Mouse (Mus musculus): ENCODE measurements around the gene Efcab11.

Gene Efcab11

GRCm38 (mm10) chr12:99884269-99885261 lies at the start of gene Efcab11, which contains the start of gene Tdp1:
TSS of gene Efcab11 (minus strand) at chr12:99884439.
TSS of gene Tdp1 (plus strand) at chr12:99884517.
- peak; percentile 96 for DNase-seq

GRCm38 (mm10) chr12:99933630-99934029 lies 49.4 kb upstream of the Efcab11 start:
- DNase-seq: no peak

GRCm38 (mm10) chr12:99932245-99932644 lies 48.0 kb upstream of the Efcab11 start:
- no peak for DNase-seq

GRCm38 (mm10) chr12:99929160-99929559 lies 44.9 kb upstream of the Efcab11 start:
- DNase-seq: no peak

GRCm38 (mm10) chr12:99928311-99928710 lies 44.1 kb upstream of the Efcab11 start:
- no peak for DNase-seq

- DNase-seq: no peak
Measured at GRCm38 (mm10) chr12:99923703-99924102, 39.5 kb upstream of the Efcab11 start.

- no peak for DNase-seq
Measured at GRCm38 (mm10) chr12:99923131-99923606, 38.9 kb upstream of the Efcab11 start.

GRCm38 (mm10) chr12:99921045-99921444 lies 36.8 kb upstream of the Efcab11 start:
- DNase-seq: peak; percentile 18

- peak; percentile 9 for DNase-seq
Measured at GRCm38 (mm10) chr12:99919636-99920035, 35.4 kb upstream of the Efcab11 start.

- DNase-seq: no peak
Measured at GRCm38 (mm10) chr12:99917800-99918427, 33.7 kb upstream of the Efcab11 start.

- DNase-seq: peak; percentile 66
Measured at GRCm38 (mm10) chr12:99911466-99911865, 27.2 kb upstream of the Efcab11 start.

- no peak for DNase-seq
Measured at GRCm38 (mm10) chr12:99904537-99904936, 20.3 kb upstream of the Efcab11 start.

- peak; percentile 15 for DNase-seq
Measured at GRCm38 (mm10) chr12:99902867-99903370, 18.7 kb upstream of the Efcab11 start.

GRCm38 (mm10) chr12:99901973-99902866 lies 18.0 kb upstream of the Efcab11 start:
- peak; percentile 32 for DNase-seq

- DNase-seq: no peak
Measured at GRCm38 (mm10) chr12:99899991-99900390, 15.8 kb upstream of the Efcab11 start.

- DNase-seq: no peak
Measured at GRCm38 (mm10) chr12:99898248-99898870, 14.1 kb upstream of the Efcab11 start.

GRCm38 (mm10) chr12:99897846-99898245 lies 13.6 kb upstream of the Efcab11 start:
- no peak for DNase-seq

- no peak for DNase-seq
Measured at GRCm38 (mm10) chr12:99885282-99885901, 1.2 kb upstream of the Efcab11 start.

GRCm38 (mm10) chr12:99883713-99884105 lies 530 bp downstream of the Efcab11 start:
- DNase-seq: peak; percentile 19

- peak; percentile 93 for DNase-seq
Measured at GRCm38 (mm10) chr12:99883000-99883712, 1.1 kb downstream of the Efcab11 start.

- DNase-seq: no peak
Measured at GRCm38 (mm10) chr12:99874609-99875008, 9.6 kb downstream of the Efcab11 start.
